Mouse (Mus musculus) left cerebral cortex, adult 8-10 months (tissue): ENCODE data around the gene Lifr. TPM values are rescaled to one million over a fixed set of nuclear protein-coding genes. Genes with fewer than 3 reads are reported as not detected.

Source experiments
- DNase-seq, 2 experiments: peaks; one replicate each; pipeline ENCODE4 v3.0.0; 2022; ENCODE audit warnings: low spot score in 2 of 2
- total RNA-seq, 4 experiments: library from RNA; stranded (reverse); gene quantifications; 2 replicates each; pipeline ENCODE4 v1.2.4; 2022

The Lifr gene
- total RNA-seq, 4 experiments from 2014 or later: 42.3 to 53.0 (median 44.8) TPM

GRCm38 (mm10) chr15:7154737-7155090 is 64.3 kb downstream of the Lifr start:
- no peak for DNase-seq

DNA sequence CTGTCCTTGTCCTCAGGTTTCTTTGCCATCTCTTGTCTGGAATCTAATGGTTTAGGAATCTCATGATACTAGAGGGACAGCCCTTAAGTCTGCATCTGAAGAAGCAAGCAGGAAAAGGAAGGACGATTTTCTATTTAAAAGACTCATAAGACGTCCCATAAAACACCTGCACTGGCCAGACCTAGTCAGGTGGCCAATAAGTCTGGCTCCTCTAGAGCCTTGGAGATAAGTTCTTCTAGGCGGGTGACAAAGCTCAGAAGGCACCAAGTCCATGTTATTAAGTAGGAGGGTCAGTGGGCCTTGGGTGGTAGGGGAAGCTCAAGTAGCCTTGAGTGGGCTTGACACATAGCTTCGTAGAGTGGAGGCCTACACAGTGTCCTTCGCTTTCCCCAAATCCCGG is 67.2 kb downstream of the Lifr start:
- DNase-seq: no peak

DNA sequence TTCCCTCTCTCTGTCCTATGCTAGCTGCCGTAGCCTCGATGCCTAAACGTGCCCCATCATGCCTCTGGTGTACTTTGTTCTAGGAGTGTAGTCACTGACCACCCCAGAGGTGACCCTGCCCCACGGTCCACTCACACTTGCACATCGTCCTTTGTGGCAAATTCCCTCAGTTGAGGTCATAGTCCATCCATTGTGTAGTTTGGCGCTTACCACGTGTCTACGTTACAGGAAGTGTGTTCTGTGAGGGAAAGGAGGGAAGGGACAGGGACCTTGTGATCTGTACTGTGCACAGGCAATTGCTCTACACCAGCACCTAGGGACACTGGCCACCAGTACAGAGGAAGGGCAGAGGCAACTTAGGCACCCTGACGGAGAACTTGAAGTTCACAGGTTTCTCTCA is 69.5 kb downstream of the Lifr start:
- DNase-seq: no peak

DNA sequence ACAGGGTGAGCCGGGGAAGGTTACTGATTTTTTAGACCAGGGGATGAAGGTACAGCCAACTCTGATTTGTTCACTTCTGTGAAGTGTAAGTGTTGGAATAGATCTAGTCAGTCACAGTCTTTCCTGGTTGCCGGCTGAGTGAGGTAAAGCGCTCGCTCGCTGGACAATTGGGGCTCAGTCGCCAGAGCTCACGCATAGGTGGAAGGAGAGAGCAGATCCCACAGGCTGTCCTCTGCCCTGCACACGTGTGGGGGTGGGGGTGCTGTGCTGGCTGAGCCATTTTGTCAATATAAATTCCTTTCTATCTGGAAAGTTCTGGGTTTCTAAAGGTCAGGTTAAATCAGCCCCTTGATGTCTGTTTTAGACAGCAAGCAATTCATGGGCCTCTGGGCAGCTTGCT is 69.9 kb downstream of the Lifr start:
- DNase-seq: no peak

GRCm38 (mm10) chr15:7163851-7164250 is 73.4 kb downstream of the Lifr start:
- DNase-seq: no peak

DNA sequence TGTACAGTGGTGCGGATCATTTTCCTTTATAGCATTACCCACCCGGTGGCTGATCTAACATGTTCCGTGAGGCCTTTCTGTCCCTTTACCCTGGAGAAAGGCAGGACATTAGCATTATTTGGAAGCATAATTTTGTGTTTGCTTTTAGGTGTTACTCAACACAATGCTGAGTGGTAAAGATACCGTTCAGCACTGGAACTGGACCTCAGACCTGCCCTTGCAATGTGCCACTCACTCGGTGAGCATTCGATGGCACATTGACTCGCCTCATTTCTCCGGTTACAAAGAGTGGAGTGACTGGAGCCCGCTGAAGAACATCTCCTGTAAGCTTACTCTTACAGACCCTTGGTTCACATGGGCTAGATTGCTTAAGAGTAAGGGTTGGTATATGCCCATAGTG is 76.3 kb downstream of the Lifr start:
- no peak for DNase-seq

GRCm38 (mm10) chr15:7167238-7167905 is 77.0 kb downstream of the Lifr start:
- no peak for DNase-seq

DNA sequence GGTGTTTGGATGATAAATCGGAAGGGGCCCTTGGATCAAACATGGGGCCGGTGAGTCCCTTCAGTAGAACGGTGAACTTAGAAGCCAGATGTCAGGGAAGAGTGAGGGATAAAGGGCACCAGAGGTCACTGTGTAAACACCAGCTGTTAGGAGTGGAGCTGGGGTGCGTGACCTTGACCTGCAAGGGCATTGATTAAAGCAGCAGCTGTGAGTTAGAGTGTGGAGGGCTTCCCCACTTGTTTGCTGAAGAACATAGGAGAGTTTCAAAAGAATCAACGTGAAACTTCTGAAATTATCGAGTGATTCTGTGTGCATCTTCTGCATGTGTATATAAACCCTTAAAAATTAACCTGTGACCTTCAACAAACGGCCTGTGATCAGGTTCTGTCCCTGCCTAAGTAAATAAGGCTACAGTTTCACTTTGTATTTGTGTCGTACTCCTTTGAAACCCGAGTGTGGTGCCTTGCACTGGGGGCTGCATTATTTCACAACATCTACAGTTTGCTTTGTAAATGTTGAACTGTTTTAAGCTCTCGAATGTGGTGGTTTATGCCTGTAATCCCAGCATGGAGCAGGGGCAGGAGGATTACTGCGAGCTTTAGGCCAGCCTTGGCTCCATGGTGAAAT is 77.6 kb downstream of the Lifr start:
- DNase-seq: no peak

DNA sequence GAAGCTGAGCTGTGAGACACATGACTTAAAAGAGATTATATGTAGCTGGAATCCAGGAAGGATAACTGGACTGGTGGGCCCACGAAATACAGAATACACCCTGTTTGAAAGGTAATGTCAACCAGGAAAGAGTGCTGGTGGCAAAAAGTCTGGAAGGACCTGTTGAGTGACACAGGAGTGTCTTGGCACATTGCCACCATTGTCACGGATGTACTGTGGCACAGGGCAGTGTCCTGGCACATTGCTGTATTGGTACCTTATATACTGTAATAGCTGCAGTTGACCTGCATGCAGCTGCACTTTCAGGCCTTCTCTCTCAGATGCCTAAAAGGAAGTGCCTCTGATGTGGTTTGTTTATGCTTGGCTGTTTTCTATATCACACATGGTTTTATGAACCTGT is 82.5 kb downstream of the Lifr start:
- DNase-seq: no peak

DNA sequence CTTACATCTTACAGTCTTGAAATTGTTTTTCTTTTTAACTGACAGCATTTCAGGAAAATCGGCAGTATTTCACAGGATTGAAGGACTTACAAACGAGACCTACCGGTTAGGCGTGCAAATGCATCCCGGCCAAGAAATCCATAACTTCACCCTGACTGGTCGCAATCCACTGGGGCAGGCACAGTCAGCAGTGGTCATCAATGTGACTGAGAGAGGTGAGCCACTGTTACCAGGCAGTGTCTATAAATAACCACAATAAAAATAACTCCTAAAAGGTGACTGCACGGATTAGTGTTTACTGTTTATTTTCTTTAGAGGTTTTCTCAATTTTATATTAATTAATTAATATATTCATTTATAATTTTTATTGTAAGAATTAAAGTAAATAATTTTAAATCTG is 82.9 kb downstream of the Lifr start:
- no peak for DNase-seq

GRCm38 (mm10) chr15:7173776-7174175 is 83.4 kb downstream of the Lifr start:
- no peak for DNase-seq

GRCm38 (mm10) chr15:7180576-7180975 is 90.2 kb downstream of the Lifr start:
- peak in 1 of 2 experiments; percentile 34 for DNase-seq

- DNase-seq: no peak
These were observed 97.3 kb downstream of the Lifr start for GRCm38 (mm10) chr15:7187682-7188081.

- DNase-seq: no peak
These were observed 99.5 kb downstream of the Lifr start for GRCm38 (mm10) chr15:7189678-7190454.

- no peak for DNase-seq
These were observed 100.7 kb downstream of the Lifr start for GRCm38 (mm10) chr15:7191074-7191473.

GRCm38 (mm10) chr15:7192582-7192981 is 102.2 kb downstream of the Lifr start:
- no peak for DNase-seq

DNA sequence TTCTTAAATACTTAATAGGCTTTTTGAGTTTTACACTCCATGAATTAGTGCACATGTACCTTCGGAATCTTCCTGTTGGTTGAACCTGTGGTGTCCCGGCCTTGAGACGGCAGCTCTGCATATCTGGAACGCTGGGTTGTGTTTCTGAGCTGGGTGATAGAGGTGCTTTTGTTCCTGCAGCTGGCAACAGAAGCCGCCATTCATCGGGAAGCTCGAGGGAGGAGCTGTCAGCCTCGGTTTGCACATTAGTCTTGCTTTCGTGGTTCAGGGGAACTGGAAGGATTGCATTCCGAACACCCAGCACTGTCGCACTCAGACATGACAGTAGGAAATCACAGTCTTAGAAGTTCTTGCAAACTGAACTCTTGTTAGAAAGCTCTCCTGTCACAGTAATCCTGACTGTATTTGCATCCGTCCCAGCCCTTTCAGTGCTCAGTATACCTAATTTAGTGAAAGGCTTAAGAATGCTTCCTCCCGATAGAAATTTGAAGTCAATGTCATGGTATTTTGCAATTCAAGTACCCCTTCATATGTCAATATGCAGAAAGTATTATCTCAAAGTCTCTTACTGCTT is 103.8 kb downstream of the Lifr start:
- DNase-seq: peak; percentile 8 to 38

- DNase-seq: no peak
These were observed 104.4 kb downstream of the Lifr start for GRCm38 (mm10) chr15:7194748-7195221.

DNA sequence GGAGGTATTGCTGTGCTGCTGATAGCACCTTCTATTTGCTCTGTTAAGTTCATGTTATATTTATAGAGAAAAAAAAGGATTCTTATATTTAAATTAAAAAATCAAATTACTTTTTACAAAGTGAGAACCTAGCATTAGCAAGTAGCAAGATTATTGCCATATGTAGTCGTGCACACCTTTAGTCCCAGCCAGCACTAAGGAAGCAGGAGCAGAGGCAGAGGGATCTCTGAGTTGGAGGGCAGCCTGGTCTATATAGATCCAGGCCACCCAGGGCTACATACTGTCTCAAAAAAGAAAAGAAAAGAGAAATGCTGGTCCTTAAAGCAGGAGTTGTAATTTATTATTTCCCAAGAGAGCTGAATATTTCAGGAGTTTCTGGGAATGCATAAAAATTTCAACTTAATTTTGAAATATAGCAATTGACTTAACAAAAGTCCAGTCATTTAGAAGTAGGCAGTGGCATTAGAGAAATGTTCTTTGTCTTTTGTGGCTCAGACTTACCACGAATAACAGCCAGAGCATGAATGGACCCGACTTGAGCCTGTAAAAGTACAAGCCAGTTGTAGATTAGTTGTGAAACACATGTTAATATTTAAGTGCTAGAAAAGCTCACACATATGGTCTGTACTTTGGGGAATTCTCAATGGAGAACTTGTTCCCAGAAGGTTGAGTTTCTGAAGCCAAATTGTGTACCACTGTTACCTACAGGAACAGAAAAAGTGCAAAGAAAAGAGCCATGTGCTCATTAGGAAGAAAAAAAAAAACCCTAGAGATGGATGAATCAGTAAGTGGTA is 107.4 kb downstream of the Lifr start:
- DNase-seq: no peak

- DNase-seq: peak in 1 of 2 experiments; percentile 36
These were observed 108.4 kb downstream of the Lifr start for GRCm38 (mm10) chr15:7198816-7199215.

GRCm38 (mm10) chr15:7200286-7200685 is 109.9 kb downstream of the Lifr start:
- DNase-seq: no peak
